Mouse (Mus musculus) hindbrain, embryonic 11.5 days (tissue): ENCODE data around the gene Zscan2. TPM values are rescaled to one million over a fixed set of nuclear protein-coding genes. Genes with fewer than 3 reads are reported as not detected.

Source experiments
- ATAC-seq: fragments of 200-750 bp; cut with Nextera tagmentation; 2 replicates; pipeline ENCODE4 v1.8.0; 2017; ENCODE audit warnings: mild to moderate bottlenecking, moderate TSS enrichment, moderate library complexity; ENCODE audit not compliant: low FRiP score
- DNase-seq: peaks from one replicate; pipeline ENCODE4 v3.0.0-alpha.2; 2015; ENCODE audit warnings: low spot score
- H3K27ac ChIP-seq: fragments of 300-500 bp; sonication (generic); 2 replicates; pipeline ENCODE4 v1.5.1; 2014; ENCODE audit warnings: mild to moderate bottlenecking, low read depth, low read length
- H3K27me3 ChIP-seq: fragments of 300-500 bp; sonication (generic); 2 replicates; pipeline ENCODE4 v1.6.1; 2014; ENCODE audit warnings: mild to moderate bottlenecking, low read length, moderate library complexity, mixed read lengths; ENCODE audit not compliant: control insufficient read depth, insufficient read depth
- H3K36me3 ChIP-seq: fragments of 300-500 bp; sonication (generic); 2 replicates; pipeline ENCODE4 v1.6.1; 2014; ENCODE audit warnings: mild to moderate bottlenecking, low read length, moderate library complexity, mixed read lengths; ENCODE audit not compliant: control insufficient read depth, insufficient read depth
- H3K4me1 ChIP-seq: fragments of 300-500 bp; sonication (generic); replicated peaks from 2 replicates; pipeline ENCODE4 v1.6.1; 2014; ENCODE audit warnings: low read length, mixed read lengths; ENCODE audit not compliant: control insufficient read depth, insufficient read depth
- H3K4me2 ChIP-seq: fragments of 300-500 bp; sonication (generic); replicated peaks from 2 replicates; pipeline ENCODE4 v1.6.1; 2014; ENCODE audit warnings: mild to moderate bottlenecking, low read depth, low read length
- H3K4me3 ChIP-seq: fragments of 300-500 bp; sonication (generic); 2 replicates; pipeline ENCODE4 v1.5.1; 2014; ENCODE audit warnings: low read depth, low read length
- H3K9ac ChIP-seq: fragments of 300-500 bp; sonication (generic); 2 replicates; pipeline ENCODE4 v1.6.1; 2014; ENCODE audit warnings: low read depth, low read length
- H3K9me3 ChIP-seq: fragments of 300-500 bp; sonication (generic); 2 replicates; pipeline ENCODE4 v1.6.1; 2016; ENCODE audit warnings: low read length; ENCODE audit not compliant: control insufficient read depth
- WGBS: fragments of 180-500 bp; shearing (Covaris S2); extraction: QIAGEN DNeasy Blood & Tissue Kit; methylation state at CpG from one replicate; pipeline ENCODE4 v1.1.7; 2014; 5-methylcytosine and 5-hydroxymethylcytosine counted together
- polyA plus RNA-seq: library from polyadenylated mRNA; unstranded; fragments of >200 nt; fragmentation: Nextera tagmentation; extraction: Ambion mirVana; gene quantifications from 2 replicates; pipeline ENCODE4 v1.2.1, GENCODE M21; 2014

The Zscan2 gene
- polyA plus RNA-seq, 1 experiment from 2014 or later, result 4.8 TPM

GRCm38 (mm10) chr7:80849267-80849666 lies 11.5 kb upstream of the Zscan2 start:
- no peaks in the 10 kb centered on the region for H3K27me3 ChIP-seq
- WGBS, result 90% methylated on average over 2 of the region's 2 CpGs
- no peaks in the 10 kb centered on the region for H3K4me1 ChIP-seq
- H3K9me3 ChIP-seq, result no peaks in the 10 kb centered on the region
- no peak overlapping the region for H3K27ac ChIP-seq
- H3K36me3 ChIP-seq, result no peaks in the 10 kb centered on the region
- no peak for DNase-seq
- no peak overlapping the region for H3K4me2 ChIP-seq
- ATAC-seq, result no peak
- H3K9ac ChIP-seq, result no peak overlapping the region
- no peak overlapping the region for H3K4me3 ChIP-seq

- H3K27me3 ChIP-seq, result no peaks in the 10 kb centered on the region
- ATAC-seq, result no peak
- no peak overlapping the region for H3K27ac ChIP-seq
- H3K4me1 ChIP-seq, result no peaks in the 10 kb centered on the region
- DNase-seq, result peak; percentile 69
- no peaks in the 10 kb centered on the region for H3K36me3 ChIP-seq
- no peak overlapping the region for H3K4me2 ChIP-seq
- no peaks in the 10 kb centered on the region for H3K9me3 ChIP-seq
- no peak overlapping the region for H3K4me3 ChIP-seq
- WGBS, result 36% methylated on average over 4 of the region's 4 CpGs
- no peak overlapping the region for H3K9ac ChIP-seq
These were observed 11.0 kb upstream of the Zscan2 start for GRCm38 (mm10) chr7:80849710-80850109.

- H3K27me3 ChIP-seq, result no peaks in the 10 kb centered on the region
- no peaks in the 10 kb centered on the region for H3K36me3 ChIP-seq
- DNase-seq, result no peak
- H3K9ac ChIP-seq, result no peak overlapping the region
- H3K27ac ChIP-seq, result no peak overlapping the region
- ATAC-seq, result no peak
- no peaks in the 10 kb centered on the region for H3K9me3 ChIP-seq
- 89% methylated on average over 5 of the region's 5 CpGs for WGBS
- H3K4me1 ChIP-seq, result no peaks in the 10 kb centered on the region
- H3K4me2 ChIP-seq, result no peak overlapping the region
- no peak overlapping the region for H3K4me3 ChIP-seq
These were observed 10.2 kb upstream of the Zscan2 start for GRCm38 (mm10) chr7:80850520-80850919.

- Histone ChIP-seq H3K4me1 (no peaks in the 10 kb centered on the region), H3K27ac (no peak overlapping the region), H3K4me2 (no peak overlapping the region), H3K36me3 (no peaks in the 10 kb centered on the region), H3K9me3 (no peaks in the 10 kb centered on the region), H3K9ac (no peak overlapping the region), H3K4me3 (no peak overlapping the region), H3K27me3 (no peaks in the 10 kb centered on the region)
- 96% methylated on average over 3 of the region's 3 CpGs for WGBS
- DNase-seq (no peak), ATAC-seq (no peak)
These were observed 7.5 kb upstream of the Zscan2 start for GRCm38 (mm10) chr7:80853218-80853617.

- H3K9me3 ChIP-seq, result no peaks in the 10 kb centered on the region
- H3K27ac ChIP-seq, result no peak overlapping the region
- no peaks in the 10 kb centered on the region for H3K27me3 ChIP-seq
- no peaks in the 10 kb centered on the region for H3K36me3 ChIP-seq
- no peak overlapping the region for H3K4me3 ChIP-seq
- ATAC-seq (no peak), DNase-seq (no peak)
- no peak overlapping the region for H3K4me2 ChIP-seq
- H3K4me1 ChIP-seq, result no peaks in the 10 kb centered on the region
- H3K9ac ChIP-seq, result no peak overlapping the region
These were observed 5.4 kb upstream of the Zscan2 start for GRCm38 (mm10) chr7:80855316-80855715.

GRCm38 (mm10) chr7:80857181-80857580 lies 3.5 kb upstream of the Zscan2 start:
- H3K27ac ChIP-seq, result no peak overlapping the region
- no peaks in the 10 kb centered on the region for H3K4me1 ChIP-seq
- H3K27me3 ChIP-seq, result no peaks in the 10 kb centered on the region
- H3K36me3 ChIP-seq, result no peaks in the 10 kb centered on the region
- H3K4me2 ChIP-seq, result no peak overlapping the region
- peak; percentile 84 for DNase-seq
- H3K4me3 ChIP-seq, result no peak overlapping the region
- no peak overlapping the region for H3K9ac ChIP-seq
- 37% methylated on average over 6 of the region's 6 CpGs for WGBS
- ATAC-seq, result no peak
- no peaks in the 10 kb centered on the region for H3K9me3 ChIP-seq

- no peaks in the 10 kb centered on the region for H3K4me1 ChIP-seq
- ATAC-seq (peak; percentile 73), DNase-seq (peak; percentile 83)
- H3K4me3 ChIP-seq, result peak overlapping the region; percentile 86
- no peaks in the 10 kb centered on the region for H3K36me3 ChIP-seq
- 0 out of 2 replicates have a peak overlapping the region, but pooled peaks have one; percentile 89 for H3K27ac ChIP-seq
- no peaks in the 10 kb centered on the region for H3K27me3 ChIP-seq
- peak overlapping the region; percentile 64 for H3K4me2 ChIP-seq
- H3K9ac ChIP-seq, result peak overlapping the region; percentile 42; the same call in 1 of the 2 replicates
- WGBS, result under 1% methylated on average over 13 of the region's 13 CpGs
- no peaks in the 10 kb centered on the region for H3K9me3 ChIP-seq
These were observed 493 bp upstream of the Zscan2 start for GRCm38 (mm10) chr7:80860227-80860626.

GRCm38 (mm10) chr7:80862475-80862874 lies 1.8 kb downstream of the Zscan2 start:
- no peaks in the 10 kb centered on the region for H3K4me1 ChIP-seq
- 82% methylated on average over 2 of the region's 2 CpGs for WGBS
- ATAC-seq (no peak), DNase-seq (no peak)
- no peak overlapping the region for H3K9ac ChIP-seq
- H3K4me3 ChIP-seq, result no peak overlapping the region
- peak overlapping the region; percentile 21; the same call in 1 of the 2 replicates for H3K4me2 ChIP-seq
- no peak overlapping the region for H3K27ac ChIP-seq
- H3K9me3 ChIP-seq, result no peaks in the 10 kb centered on the region
- no peaks in the 10 kb centered on the region for H3K27me3 ChIP-seq
- no peaks in the 10 kb centered on the region for H3K36me3 ChIP-seq

- no peaks in the 10 kb centered on the region for H3K36me3 ChIP-seq
- H3K4me3 ChIP-seq, result no peak overlapping the region; the same call in 1 of the 2 replicates
- H3K9ac ChIP-seq, result 0 out of 2 replicates have a peak overlapping the region, but pooled peaks have one; percentile 17
These were observed 2.8 kb downstream of the Zscan2 start for GRCm38 (mm10) chr7:80863520-80863919.

More at GRCm38 (mm10) chr7:80863520-80863919, 2.8 kb downstream of the Zscan2 start:
- H3K4me1 ChIP-seq, result no peaks in the 10 kb centered on the region
- H3K4me2 ChIP-seq, result 0 out of 2 replicates have a peak overlapping the region, but pooled peaks have one; percentile 8
- DNase-seq (no peak), ATAC-seq (no peak)
- no peaks in the 10 kb centered on the region for H3K27me3 ChIP-seq
- H3K9me3 ChIP-seq, result no peaks in the 10 kb centered on the region
- 86% methylated on average over 5 of the region's 5 CpGs for WGBS
- no peak overlapping the region for H3K27ac ChIP-seq
